Mouse (Mus musculus): ENCODE measurements around the gene Zdhhc6. TPM values are rescaled to one million over a fixed set of nuclear protein-coding genes. Genes with fewer than 3 reads are reported as not detected.

The Zdhhc6 gene
- polyA plus RNA-seq, 1 experiment = 29.3 TPM

- no peak for DNase-seq (ENCODE audit: low spot score)
Observed at GRCm38 (mm10) chr19:55257656-55258375, 58.0 kb downstream of the Zdhhc6 start.

- DNase-seq (ENCODE audit: low spot score) = no peak
Observed at GRCm38 (mm10) chr19:55256156-55256555, 59.7 kb downstream of the Zdhhc6 start.

GRCm38 (mm10) chr19:55254513-55255016 lies 61.3 kb downstream of the Zdhhc6 start:
- DNase-seq (ENCODE audit: low spot score) = no peak

GRCm38 (mm10) chr19:55253570-55254441 lies 62.0 kb downstream of the Zdhhc6 start:
- peak; percentile 51 for DNase-seq (ENCODE audit: low spot score)

- DNase-seq (ENCODE audit: low spot score) = no peak
Observed at GRCm38 (mm10) chr19:55253239-55253569, 62.6 kb downstream of the Zdhhc6 start.

GRCm38 (mm10) chr19:55251383-55252124 lies 64.3 kb downstream of the Zdhhc6 start, which contains the start of gene Acsl5:
Gene Acsl5, plus strand, starts transcription at chr19:55251938.
- DNase-seq (ENCODE audit: low spot score) = no peak

- DNase-seq (ENCODE audit: low spot score) = no peak
Observed at GRCm38 (mm10) chr19:55250451-55250850, 65.4 kb downstream of the Zdhhc6 start.

GRCm38 (mm10) chr19:55247991-55248520 lies 67.8 kb downstream of the Zdhhc6 start:
- DNase-seq (ENCODE audit: low spot score) = no peak

GRCm38 (mm10) chr19:55247563-55247962 lies 68.3 kb downstream of the Zdhhc6 start:
- no peak for DNase-seq (ENCODE audit: low spot score)

GRCm38 (mm10) chr19:55244791-55245231 lies 71.0 kb downstream of the Zdhhc6 start:
- no peak for DNase-seq (ENCODE audit: low spot score)

GRCm38 (mm10) chr19:55241186-55241645 lies 74.6 kb downstream of the Zdhhc6 start, which contains the start of gene Gucy2g:
Gene Gucy2g, minus strand, starts transcription at chr19:55241236.
- DNase-seq (ENCODE audit: low spot score) = no peak

- DNase-seq (ENCODE audit: low spot score) = no peak
Observed at GRCm38 (mm10) chr19:55239766-55240426, 75.9 kb downstream of the Zdhhc6 start.

GRCm38 (mm10) chr19:55236564-55236963 lies 79.3 kb downstream of the Zdhhc6 start:
- no peak for DNase-seq (ENCODE audit: low spot score)

- DNase-seq (ENCODE audit: low spot score) = no peak
Observed at GRCm38 (mm10) chr19:55236026-55236425, 79.8 kb downstream of the Zdhhc6 start.

- DNase-seq (ENCODE audit: low spot score) = no peak
Observed at GRCm38 (mm10) chr19:55232136-55232535, 83.7 kb downstream of the Zdhhc6 start.

- DNase-seq (ENCODE audit: low spot score) = no peak
Observed at GRCm38 (mm10) chr19:55231081-55231480, 84.8 kb downstream of the Zdhhc6 start.

GRCm38 (mm10) chr19:55227135-55227534 lies 88.7 kb downstream of the Zdhhc6 start:
- no peak for DNase-seq (ENCODE audit: low spot score)

GRCm38 (mm10) chr19:55226621-55227020 lies 89.2 kb downstream of the Zdhhc6 start:
- no peak for DNase-seq (ENCODE audit: low spot score)

GRCm38 (mm10) chr19:55222268-55222667 lies 93.6 kb downstream of the Zdhhc6 start:
- no peak for DNase-seq (ENCODE audit: low spot score)
